Mouse (Mus musculus) stomach, postnatal 0 days (tissue): ENCODE results near the gene Eppin.

Experiments used
- CTCF ChIP-seq: IDR thresholded peaks from 2 replicates; pipeline ENCODE4 v1.5.1; 2016; ENCODE audit warnings: antibody characterized with exemption, low read depth, mild to moderate bottlenecking, moderate library complexity
- EP300 ChIP-seq: optimal IDR thresholded peaks from 2 replicates; pipeline ENCODE3; 2016; ENCODE audit warnings: antibody characterized with exemption

- TF ChIP-seq CTCF (no peak), EP300 (no peak)
Observed at GRCm38 (mm10) chr2:164551502-164551901, 41.9 kb downstream of the Eppin start.
